Mouse (Mus musculus): ENCODE measurements around the gene Kpnb1. TPM values are rescaled to one million over a fixed set of nuclear protein-coding genes. Genes with fewer than 3 reads are reported as not detected.
A peak's percentile ranks its signal among the peaks of the same experiment; 100 is the strongest.

Kpnb1 gene
- total and polyA plus RNA-seq, 3 experiments: 11.4 to 113 (median 98.1) TPM

- no peak for DNase-seq
These were observed 46.9 kb downstream of the Kpnb1 start for GRCm38 (mm10) chr11:97140811-97141210.

- DNase-seq: no peak
These were observed 48.4 kb downstream of the Kpnb1 start for GRCm38 (mm10) chr11:97139256-97139655.

GRCm38 (mm10) chr11:97138554-97139226, 49.0 kb downstream of the Kpnb1 start:
- peak; percentile 73 for DNase-seq

- DNase-seq: no peak
These were observed 54.4 kb downstream of the Kpnb1 start for GRCm38 (mm10) chr11:97133270-97133669.

GRCm38 (mm10) chr11:97132185-97132584, 55.5 kb downstream of the Kpnb1 start:
- no peak for DNase-seq

GRCm38 (mm10) chr11:97131683-97132082, 56.0 kb downstream of the Kpnb1 start:
- no peak for DNase-seq

- DNase-seq: no peak
These were observed 57.4 kb downstream of the Kpnb1 start for GRCm38 (mm10) chr11:97130318-97130717.

GRCm38 (mm10) chr11:97128956-97129355, 58.7 kb downstream of the Kpnb1 start:
- no peak for DNase-seq

- no peak for DNase-seq
These were observed 60.0 kb downstream of the Kpnb1 start for GRCm38 (mm10) chr11:97127470-97128223.

- DNase-seq: peak; percentile 72
These were observed 60.8 kb downstream of the Kpnb1 start for GRCm38 (mm10) chr11:97126645-97127468.

- DNase-seq: no peak
These were observed 63.2 kb downstream of the Kpnb1 start for GRCm38 (mm10) chr11:97124266-97125036.

- DNase-seq: no peak
These were observed 64.3 kb downstream of the Kpnb1 start for GRCm38 (mm10) chr11:97123282-97123890.

GRCm38 (mm10) chr11:97120641-97121040, 67.0 kb downstream of the Kpnb1 start:
- no peak for DNase-seq

- DNase-seq: no peak
These were observed 67.5 kb downstream of the Kpnb1 start for GRCm38 (mm10) chr11:97120221-97120620.

- DNase-seq: no peak
These were observed 71.9 kb downstream of the Kpnb1 start for GRCm38 (mm10) chr11:97115797-97116196.

GRCm38 (mm10) chr11:97114671-97115601, 72.7 kb downstream of the Kpnb1 start, which contains the start of gene Tbx21:
TSS of gene Tbx21 (minus strand) at chr11:97115331.
- no peak for DNase-seq

- no peak for DNase-seq
These were observed 75.1 kb downstream of the Kpnb1 start for GRCm38 (mm10) chr11:97112519-97113125.
